Mouse (Mus musculus) hindbrain, embryonic 13.5 days (tissue): ENCODE measurements around the gene Itgb1bp1. TPM values are rescaled to one million over a fixed set of nuclear protein-coding genes. Genes with fewer than 3 reads are reported as not detected.

Experiments
- ATAC-seq: fragments of 200-750 bp; cut with Nextera tagmentation; 2 replicates; pipeline ENCODE4 v1.8.0; 2017; ENCODE audit warnings: moderate TSS enrichment; ENCODE audit not compliant: low FRiP score
- H3K27ac ChIP-seq: fragments of 300-500 bp; sonication (generic); 2 replicates; pipeline ENCODE4 v1.5.1; 2015; ENCODE audit warnings: inconsistent platforms, mild to moderate bottlenecking, moderate library complexity
- H3K27me3 ChIP-seq: fragments of 300-500 bp; sonication (generic); 2 replicates; pipeline ENCODE4 v1.6.1; 2015; ENCODE audit warnings: mild to moderate bottlenecking, inconsistent platforms
- H3K36me3 ChIP-seq: fragments of 300-500 bp; sonication (generic); 2 replicates; pipeline ENCODE4 v1.6.1; 2015; ENCODE audit warnings: mild to moderate bottlenecking, inconsistent platforms
- H3K4me1 ChIP-seq: fragments of 300-500 bp; sonication (generic); replicated peaks from 2 replicates; pipeline ENCODE4 v1.6.1; 2015; ENCODE audit warnings: inconsistent platforms
- H3K4me2 ChIP-seq: fragments of 300-500 bp; sonication (generic); 2 replicates; pipeline ENCODE4 v1.6.1; 2015; ENCODE audit warnings: inconsistent platforms, mild to moderate bottlenecking, moderate library complexity
- H3K4me3 ChIP-seq: fragments of 300-500 bp; sonication (generic); 2 replicates; pipeline ENCODE4 v1.5.1; 2015; ENCODE audit warnings: mild to moderate bottlenecking, inconsistent platforms
- H3K9ac ChIP-seq: fragments of 300-500 bp; sonication (generic); 2 replicates; pipeline ENCODE4 v1.6.1; 2015; ENCODE audit warnings: mild to moderate bottlenecking, inconsistent platforms
- H3K9me3 ChIP-seq: fragments of 300-500 bp; sonication (generic); 2 replicates; pipeline ENCODE4 v1.6.1; 2016; ENCODE audit warnings: inconsistent platforms
- WGBS: fragments of 180-500 bp; shearing (Covaris S2); methylation state at CpG from one replicate; pipeline ENCODE4 v1.1.7; 2015; 5-methylcytosine and 5-hydroxymethylcytosine counted together
- polyA plus RNA-seq: library from polyadenylated mRNA; unstranded; fragments of >200 nt; fragmentation: Nextera tagmentation; extraction: Ambion mirVana; gene quantifications from 2 replicates; pipeline ENCODE4 v1.2.1, GENCODE M21; 2015

Gene Itgb1bp1
- polyA plus RNA-seq, 1 experiment from 2014 or later = 38.4 TPM

- peak overlapping the region; percentile 39; the same call in 1 of the 2 replicates for H3K9ac ChIP-seq
- H3K9me3 ChIP-seq = no peaks in the 10 kb centered on the region
- no peak overlapping the region for H3K27ac ChIP-seq
- ATAC-seq = no peak
- no peaks in the 10 kb centered on the region for H3K27me3 ChIP-seq
- WGBS = 77% methylated on average over 3 of the region's 3 CpGs
- no peak overlapping the region for H3K4me2 ChIP-seq
- H3K4me3 ChIP-seq = no peak overlapping the region
- peaks cover 83% of the 10 kb centered on the region for H3K36me3 ChIP-seq
- H3K4me1 ChIP-seq = no peaks in the 10 kb centered on the region
Measured at GRCm38 (mm10) chr12:21264970-21265369, 21.1 kb downstream of the Itgb1bp1 start.

- Histone ChIP-seq H3K27ac (no peak overlapping the region), H3K9me3 (no peaks in the 10 kb centered on the region), H3K36me3 (peaks cover 85% of the 10 kb centered on the region), H3K27me3 (no peaks in the 10 kb centered on the region), H3K4me1 (no peaks in the 10 kb centered on the region), H3K9ac (no peak overlapping the region), H3K4me3 (no peak overlapping the region), H3K4me2 (no peak overlapping the region)
- WGBS = 82% methylated on average over 5 of the region's 5 CpGs
- no peak for ATAC-seq
Measured at GRCm38 (mm10) chr12:21264241-21264640, 21.8 kb downstream of the Itgb1bp1 start.

- H3K9me3 ChIP-seq = no peaks in the 10 kb centered on the region
- H3K4me3 ChIP-seq = no peak overlapping the region
- H3K27me3 ChIP-seq = no peaks in the 10 kb centered on the region
- WGBS = 97% methylated on average over 5 of the region's 5 CpGs
- H3K9ac ChIP-seq = no peak overlapping the region
- H3K27ac ChIP-seq = no peak overlapping the region
- no peaks in the 10 kb centered on the region for H3K4me1 ChIP-seq
- H3K4me2 ChIP-seq = no peak overlapping the region
- no peak for ATAC-seq
- H3K36me3 ChIP-seq = peaks cover 83% of the 10 kb centered on the region
Measured at GRCm38 (mm10) chr12:21263256-21263655, 22.8 kb downstream of the Itgb1bp1 start.

GRCm38 (mm10) chr12:21261521-21261920, 24.6 kb downstream of the Itgb1bp1 start:
- Histone ChIP-seq H3K4me2 (no peak overlapping the region), H3K4me3 (no peak overlapping the region), H3K4me1 (no peaks in the 10 kb centered on the region), H3K27ac (no peak overlapping the region), H3K9me3 (no peaks in the 10 kb centered on the region), H3K27me3 (no peaks in the 10 kb centered on the region), H3K36me3 (peaks cover 91% of the 10 kb centered on the region), H3K9ac (no peak overlapping the region)
- ATAC-seq = no peak
- 92% methylated on average over 4 of the region's 4 CpGs for WGBS

GRCm38 (mm10) chr12:21260494-21261256, 25.4 kb downstream of the Itgb1bp1 start:
- Histone ChIP-seq H3K4me3 (no peak overlapping the region), H3K4me2 (no peak overlapping the region), H3K27me3 (no peaks in the 10 kb centered on the region), H3K27ac (no peak overlapping the region), H3K4me1 (no peaks in the 10 kb centered on the region), H3K36me3 (peaks cover 92% of the 10 kb centered on the region), H3K9ac (no peak overlapping the region), H3K9me3 (no peaks in the 10 kb centered on the region)
- ATAC-seq = no peak
- 94% methylated on average over 6 of the region's 6 CpGs for WGBS

- no peak for ATAC-seq
- H3K27me3 ChIP-seq = no peaks in the 10 kb centered on the region
- no peak overlapping the region for H3K4me2 ChIP-seq
- peaks cover 92% of the 10 kb centered on the region for H3K36me3 ChIP-seq
- 81% methylated on average over 7 of the region's 7 CpGs for WGBS
- H3K9me3 ChIP-seq = no peaks in the 10 kb centered on the region
- H3K4me3 ChIP-seq = no peak overlapping the region
- H3K9ac ChIP-seq = no peak overlapping the region
- no peak overlapping the region for H3K27ac ChIP-seq
- H3K4me1 ChIP-seq = no peaks in the 10 kb centered on the region
Measured at GRCm38 (mm10) chr12:21247711-21248392, 38.2 kb downstream of the Itgb1bp1 start.

GRCm38 (mm10) chr12:21244375-21244960, 41.6 kb downstream of the Itgb1bp1 start:
- 96% methylated on average over 11 of the region's 11 CpGs for WGBS
- Histone ChIP-seq H3K27ac (no peak overlapping the region), H3K9me3 (no peaks in the 10 kb centered on the region), H3K4me1 (0 out of 2 replicates have a peak, but pooled peaks cover 3% of the 10 kb centered on the region), H3K36me3 (peaks cover 78% of the 10 kb centered on the region), H3K4me2 (no peak overlapping the region), H3K4me3 (no peak overlapping the region), H3K9ac (no peak overlapping the region), H3K27me3 (no peaks in the 10 kb centered on the region)
- no peak for ATAC-seq

GRCm38 (mm10) chr12:21241965-21242364, 44.1 kb downstream of the Itgb1bp1 start:
- H3K4me2 ChIP-seq = no peak overlapping the region
- H3K9ac ChIP-seq = no peak overlapping the region
- H3K4me1 ChIP-seq = 0 out of 2 replicates have a peak, but pooled peaks cover 3% of the 10 kb centered on the region
- peak overlapping the region; percentile 36; the same call in 1 of the 2 replicates for H3K27ac ChIP-seq
- H3K36me3 ChIP-seq = peaks cover 79% of the 10 kb centered on the region
- 0 out of 2 replicates have a peak, but pooled peaks have one; percentile 43 for ATAC-seq
- no peak overlapping the region for H3K4me3 ChIP-seq
- no peaks in the 10 kb centered on the region for H3K9me3 ChIP-seq
- no peaks in the 10 kb centered on the region for H3K27me3 ChIP-seq
- 53% methylated on average over 3 of the region's 3 CpGs for WGBS

GRCm38 (mm10) chr12:21234560-21234959, 51.5 kb downstream of the Itgb1bp1 start:
- Histone ChIP-seq H3K4me3 (no peak overlapping the region), H3K27ac (no peak overlapping the region), H3K9ac (no peak overlapping the region), H3K9me3 (no peaks in the 10 kb centered on the region), H3K4me1 (peaks cover 5% of the 10 kb centered on the region), H3K36me3 (peaks cover 90% of the 10 kb centered on the region), H3K27me3 (no peaks in the 10 kb centered on the region), H3K4me2 (no peak overlapping the region)
- ATAC-seq = no peak
- WGBS = 91% methylated on average over 2 of the region's 2 CpGs

- H3K9ac ChIP-seq = no peak overlapping the region
- H3K27ac ChIP-seq = no peak overlapping the region
- peaks cover 87% of the 10 kb centered on the region for H3K36me3 ChIP-seq
- H3K4me2 ChIP-seq = no peak overlapping the region
- H3K9me3 ChIP-seq = no peaks in the 10 kb centered on the region
- peaks cover 8% of the 10 kb centered on the region for H3K4me1 ChIP-seq
- H3K27me3 ChIP-seq = no peaks in the 10 kb centered on the region
- no peak overlapping the region for H3K4me3 ChIP-seq
- WGBS = 92% methylated on average over 7 of the region's 7 CpGs
- no peak for ATAC-seq
Measured at GRCm38 (mm10) chr12:21233727-21234126, 52.4 kb downstream of the Itgb1bp1 start.

- 63% methylated on average over 17 of the region's 17 CpGs for WGBS
- Histone ChIP-seq H3K27me3 (no peaks in the 10 kb centered on the region), H3K9ac (no peak overlapping the region), H3K4me2 (no peak overlapping the region), H3K9me3 (no peaks in the 10 kb centered on the region), H3K36me3 (peaks cover 51% of the 10 kb centered on the region), H3K27ac (peak overlapping the region; percentile 55; the same call in 1 of the 2 replicates), H3K4me3 (no peak overlapping the region), H3K4me1 (peaks cover 25% of the 10 kb centered on the region)
- ATAC-seq = 0 out of 2 replicates have a peak, but pooled peaks have one; percentile 30
Measured at GRCm38 (mm10) chr12:21229076-21229918, 56.8 kb downstream of the Itgb1bp1 start.
